In genomic region chr6:72362132-72363028, GRCm38 (mm10) we compare ENCODE assay signal across 8 mouse cellular contexts. TPM values are rescaled to one million over a fixed set of nuclear protein-coding genes. Genes with fewer than 3 reads are reported as not detected.
DNase-seq lines count a peak whose midpoint lies in the region; ATAC-seq and TF ChIP-seq lines count a peak whose summit lies in the region.

No protein-coding gene starts in this region.

- H3K9me3 ChIP-seq in hindbrain, embryonic 10.5 days = no peaks in the 10 kb centered on the region
- no peaks in the 10 kb centered on the region for H3K9me3 ChIP-seq in lung, postnatal 0 days (ENCODE audit: low read length)

- peak; percentile 66 for TF ChIP-seq CTCF in lung, postnatal 0 days (IDR thresholded peaks at IDR 0.05)

- peak overlapping the region; percentile 71 for H3K4me2 ChIP-seq in lung, postnatal 0 days (replicated peaks; ENCODE audit: low read depth, low read length)

- DNase-seq in MN1 (ENCODE audit: low spot score) = peak; percentile 97
- DNase-seq in cerebellum, adult 9-10 months = peak; percentile 98
- DNase-seq in hindbrain, embryonic 10.5 days (ENCODE audit: low spot score) = peak; percentile 94
- peak; percentile 99 for DNase-seq in layer of hippocampus, adult 9-11 months
- peak; percentile 99 for DNase-seq in lung, postnatal 0 days (ENCODE audit: low spot score)
- peak; percentile 85 for DNase-seq in ovary, postnatal 14 days (ENCODE audit: low spot score)
- peak; percentile 95 for DNase-seq in thymus, postnatal 14 days

- ATAC-seq in frontal cortex, adult (ENCODE audit: low TSS enrichment) = peak; percentile 97
- ATAC-seq in lung, postnatal 0 days = peak; percentile 99

- peaks cover 24% of the 10 kb centered on the region for H3K4me1 ChIP-seq in hindbrain, embryonic 10.5 days (replicated peaks)
- peaks cover 7% of the 10 kb centered on the region; the same call in 1 of the 2 replicates for H3K4me1 ChIP-seq in lung, postnatal 0 days (ENCODE audit: insufficient read depth, low read depth, low read length)

- H3K27ac ChIP-seq in hindbrain, embryonic 10.5 days = peak overlapping the region; percentile 89
- peak overlapping the region; percentile 71 for H3K27ac ChIP-seq in lung, postnatal 0 days (ENCODE audit: low read length)

- peaks cover 34% of the 10 kb centered on the region for H3K36me3 ChIP-seq in hindbrain, embryonic 10.5 days
- peaks cover 19% of the 10 kb centered on the region for H3K36me3 ChIP-seq in lung, postnatal 0 days (ENCODE audit: insufficient read depth, low read length)

- H3K27me3 ChIP-seq in hindbrain, embryonic 10.5 days (ENCODE audit: insufficient read depth, poor library complexity, severe bottlenecking) = no peaks in the 10 kb centered on the region
- H3K27me3 ChIP-seq in lung, postnatal 0 days (replicated peaks; ENCODE audit: insufficient read depth, low read length) = no peaks in the 10 kb centered on the region

- peak overlapping the region; percentile 84 for H3K4me3 ChIP-seq in hindbrain, embryonic 10.5 days
- peak overlapping the region; percentile 65 for H3K4me3 ChIP-seq in lung, postnatal 0 days (ENCODE audit: low read depth, low read length)

- WGBS in hindbrain, embryonic 10.5 days = under 1% methylated on average over 42 of the region's 42 CpGs
- WGBS in lung, postnatal 0 days = under 1% methylated on average over 42 of the region's 42 CpGs

- 0 out of 2 replicates have a peak, but pooled peaks have one; percentile 29 for TF ChIP-seq EP300 in lung, postnatal 0 days (IDR thresholded peaks at IDR 0.05)

- H3K9ac ChIP-seq in lung, postnatal 0 days (replicated peaks; ENCODE audit: low read depth) = peak overlapping the region; percentile 69

RNA-seq across cellular contexts. Expression of gene Rnf181, which starts 4.4 kb away (rescaled TPM):
- polyA plus RNA-seq in hindbrain, embryonic 10.5 days (2016; fragmentation: Nextera tagmentation; extraction: Ambion mirVana) = 110 and 114 TPM in 2 replicates
- polyA plus RNA-seq in lung, postnatal 0 days (2015; fragmentation: Nextera tagmentation; extraction: Ambion mirVana) = 202 and 208 TPM in 2 replicates

RNA-seq across cellular contexts. Expression of gene Tmem150a, which starts 7.1 kb away (rescaled TPM):
- polyA plus RNA-seq in hindbrain, embryonic 10.5 days (2016; fragmentation: Nextera tagmentation; extraction: Ambion mirVana) = 5.7 and 7.0 TPM in 2 replicates
- polyA plus RNA-seq in lung, postnatal 0 days (2015; fragmentation: Nextera tagmentation; extraction: Ambion mirVana) = 17.6 and 25.7 TPM in 2 replicates

RNA-seq across cellular contexts. Expression of gene 0610030E20Rik, which starts 15.3 kb away (rescaled TPM):
- polyA plus RNA-seq in hindbrain, embryonic 10.5 days (2016; fragmentation: Nextera tagmentation; extraction: Ambion mirVana) = 25.5 and 27.8 TPM in 2 replicates
- 23.0 and 24.2 TPM in 2 replicates for polyA plus RNA-seq in lung, postnatal 0 days (2015; fragmentation: Nextera tagmentation; extraction: Ambion mirVana)

RNA-seq across cellular contexts. Expression of gene Usp39, which starts 17.4 kb away (rescaled TPM):
- polyA plus RNA-seq in hindbrain, embryonic 10.5 days (2016; fragmentation: Nextera tagmentation; extraction: Ambion mirVana) = 79.7 and 80.3 TPM in 2 replicates
- 26.1 and 27.4 TPM in 2 replicates for polyA plus RNA-seq in lung, postnatal 0 days (2015; fragmentation: Nextera tagmentation; extraction: Ambion mirVana)

RNA-seq across cellular contexts. Expression of gene Vamp5, which starts 17.9 kb away (rescaled TPM):
- polyA plus RNA-seq in hindbrain, embryonic 10.5 days (2016; fragmentation: Nextera tagmentation; extraction: Ambion mirVana) = 13.6 and 15.8 TPM in 2 replicates
- polyA plus RNA-seq in lung, postnatal 0 days (2015; fragmentation: Nextera tagmentation; extraction: Ambion mirVana) = 80.5 and 83.3 TPM in 2 replicates

Comparison
In these comparisons a context has a peak if more than half of its experiments do, and no peak if none do; other contexts are left out.
1. Peak in every context shown above with its lines: DNase-seq, ATAC-seq, H3K4me3 ChIP-seq and H3K27ac ChIP-seq.